Mouse (Mus musculus) spleen, adult 2 months (tissue): ENCODE data around the gene Xrcc6.

ENCODE experiments used
- CTCF ChIP-seq: fragments of 200-500 bp; IDR thresholded peaks from 2 replicates; pipeline ENCODE4 v1.5.1; 2011; ENCODE audit warnings: mild to moderate bottlenecking, inconsistent platforms; ENCODE audit not compliant: insufficient read depth, insufficient read length, insufficient replicate concordance; ENCODE audit errors: extremely low read depth
- POLR2A ChIP-seq: fragments of 200-500 bp; IDR thresholded peaks from 2 replicates; pipeline ENCODE4 v1.6.1; 2011; ENCODE audit warnings: low read depth, low read length, inconsistent platforms

DNA sequence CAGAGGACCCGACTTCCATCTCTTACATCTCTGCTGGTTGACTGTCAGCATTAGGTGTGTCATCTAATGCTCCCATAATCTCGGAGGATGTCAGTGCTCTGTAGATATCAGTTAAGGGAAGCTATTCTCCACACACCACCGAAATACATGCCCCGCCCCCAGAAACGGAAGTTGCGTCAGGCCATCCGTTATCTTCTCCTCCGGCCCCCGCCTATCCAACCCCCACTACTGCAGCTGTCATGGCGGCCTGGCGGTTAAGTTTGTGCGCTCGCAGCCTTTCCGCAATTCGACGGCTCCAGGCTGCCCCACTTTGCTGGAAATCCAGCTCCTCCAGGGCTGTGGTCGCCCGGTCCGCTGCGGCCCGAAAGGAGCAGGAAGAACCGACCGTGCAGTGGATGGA is 7.3 kb upstream of the Xrcc6 start, which contains the start of gene 1700029P11Rik:
- no peak for TF ChIP-seq POLR2A
- TF ChIP-seq CTCF = no peak
